Mouse (Mus musculus) ES-E14 (cell line): ENCODE results near the gene Rwdd3.

ENCODE experiments used
- CHD2 ChIP-seq: IDR thresholded peaks from 2 replicates; pipeline ENCODE4 v1.6.1; 2014; ENCODE audit warnings: mild to moderate bottlenecking, low read depth, low read length, inconsistent platforms
- HCFC1 ChIP-seq: IDR thresholded peaks from 2 replicates; pipeline ENCODE4 v1.6.1; 2012; ENCODE audit warnings: low read length, inconsistent platforms, borderline replicate concordance; ENCODE audit not compliant: insufficient read depth
- MAFK ChIP-seq: IDR thresholded peaks from 2 replicates; pipeline ENCODE4 v1.6.1; 2014; ENCODE audit warnings: mild to moderate bottlenecking, low read depth, low read length, inconsistent platforms; ENCODE audit not compliant: insufficient read depth
- ZC3H11A ChIP-seq: IDR thresholded peaks from 2 replicates; pipeline ENCODE4 v1.6.1; 2012; ENCODE audit warnings: low read depth, mild to moderate bottlenecking, inconsistent platforms, low read length, borderline replicate concordance
- ZNF384 ChIP-seq: IDR thresholded peaks from 2 replicates; pipeline ENCODE4 v1.6.1; 2012; ENCODE audit warnings: low read depth, low read length, inconsistent platforms

DNA sequence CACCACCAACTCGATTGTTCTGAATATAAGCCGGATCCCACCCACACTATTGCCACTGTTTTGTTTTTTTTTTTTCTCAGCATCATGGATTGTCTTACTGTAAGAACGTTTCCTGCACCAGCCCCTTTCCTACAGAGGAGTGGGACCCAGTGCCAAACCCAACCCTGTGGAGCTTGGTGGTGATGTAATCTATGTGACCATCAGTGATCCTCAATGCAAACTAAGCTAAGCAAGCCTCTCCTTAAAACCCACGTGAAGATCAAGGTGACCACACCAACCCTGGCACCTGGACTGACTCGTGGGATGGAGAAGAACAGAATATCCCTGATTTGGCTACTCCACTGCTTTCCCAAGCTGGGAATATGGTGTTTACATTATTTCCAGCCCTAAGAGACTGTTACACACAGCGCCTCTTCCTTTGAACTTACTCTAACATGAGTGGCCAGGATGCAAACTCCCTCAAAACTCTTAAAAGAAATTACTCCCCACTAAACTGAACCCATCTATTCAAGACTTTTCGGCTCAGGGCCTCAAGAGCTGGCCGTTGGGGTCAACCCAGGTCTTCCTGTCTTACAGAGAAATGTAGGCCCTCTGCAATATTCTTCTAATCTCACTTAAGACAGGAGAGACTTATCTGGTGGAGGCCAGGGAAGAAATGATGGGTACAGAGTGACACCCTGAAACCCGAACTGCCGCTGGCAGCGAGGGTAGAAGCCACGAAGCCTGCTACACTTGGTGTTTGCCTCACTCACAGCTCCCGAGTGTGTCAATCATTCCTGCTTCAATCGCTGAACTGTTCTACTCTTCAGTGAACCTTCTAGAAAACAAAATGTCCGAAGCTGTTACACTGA lies 2.2 kb downstream of the Rwdd3 start:
- TF ChIP-seq ZNF384 (no peak), CHD2 (no peak), HCFC1 (no peak), ZC3H11A (no peak), MAFK (no peak)
